27 mouse cellular contexts compared by ENCODE assay signal in genomic region chr7:46157746-46158145, GRCm38 (mm10). TPM values are rescaled to one million over a fixed set of nuclear protein-coding genes. Genes with fewer than 3 reads are reported as not detected.
"Had no signal": no experiment of that assay in that cellular context is flagged by ENCODE, and none has a peak within 500 bp of the region (broad histone marks: within the 10 kb centered on the region; RNA-seq: fewer than 3 reads in every experiment).

No protein-coding gene starts in this region.

- H3K4me3 ChIP-seq: heart, adult 2 months; heart, embryonic 13.5 days; heart, embryonic 15.5 days; hindbrain, embryonic 13.5 days; hindbrain, embryonic 15.5 days; kidney, embryonic 15.5 days; limb, embryonic 13.5 days; limb, embryonic 15.5 days; liver, embryonic 12.5 days had no signal

- H3K27ac ChIP-seq: heart, adult 2 months; heart, embryonic 13.5 days; heart, embryonic 15.5 days; hindbrain, embryonic 13.5 days; hindbrain, embryonic 15.5 days; hindbrain, postnatal 0 days; kidney, embryonic 15.5 days; kidney, postnatal 0 days; limb, embryonic 13.5 days; limb, embryonic 15.5 days; liver, embryonic 12.5 days; liver, embryonic 14.5 days had no signal

- DNase-seq: gastrocnemius, postnatal 14 days; gastrocnemius, postnatal 36 days; heart, adult 11 months; heart, adult 2 months; heart, postnatal 14 days; heart, postnatal 36 days; kidney, adult 11 months; kidney, adult 2 months; kidney, adult 9 months; kidney, postnatal 14 days; kidney, postnatal 36 days; layer of hippocampus, postnatal 36 days; left cerebral cortex, postnatal 4 days had no signal

RNA-seq across cellular contexts. Expression of gene Abcc8, which starts 22.1 kb away (rescaled TPM):
- total RNA-seq: hematopoietic stem cell, adult 5-6 weeks; liver, adult 2 months had no signal
- polyA plus RNA-seq: liver, adult 2 months had no signal

RNA-seq across cellular contexts. Expression of gene Kcnj11, which starts 57.2 kb away (rescaled TPM):
- total RNA-seq: hematopoietic stem cell, adult 5-6 weeks; liver, adult 2 months had no signal
- polyA plus RNA-seq: limb, embryonic 11.5 days; liver, adult 2 months; liver, embryonic 12.5 days had no signal
